Mouse (Mus musculus): Measurements from ENCODE around the gene Nmrk2. TPM values are rescaled to one million over a fixed set of nuclear protein-coding genes. Genes with fewer than 3 reads are reported as not detected.

Gene Nmrk2
- total and polyA plus RNA-seq, 2 experiments from 2014 or later = 0.25 to 0.31 TPM

- no peak for ATAC-seq
- no peak for TF ChIP-seq CTCF (IDR thresholded peaks at IDR 0.05; ENCODE audit: low read depth)
- DNase-seq (ENCODE audit: low spot score) = no peak
- no peaks in the 10 kb centered on the region for H3K9me3 ChIP-seq (ENCODE audit: low read length)
- H3K27me3 ChIP-seq (ENCODE audit: insufficient read depth, low read length) = no peaks in the 10 kb centered on the region
- H3K36me3 ChIP-seq (ENCODE audit: insufficient read depth, low read length) = no peaks in the 10 kb centered on the region
- no peak overlapping the region for H3K4me3 ChIP-seq (ENCODE audit: low read length)
- no peak overlapping the region for H3K4me2 ChIP-seq (ENCODE audit: low read depth, low read length)
- 90% methylated on average over 16 of the region's 16 CpGs for WGBS
- no peak overlapping the region for H3K27ac ChIP-seq
- no peaks in the 10 kb centered on the region for H3K4me1 ChIP-seq (ENCODE audit: insufficient read depth, low read length)
- H3K9ac ChIP-seq (replicated peaks; ENCODE audit: low read length) = no peak overlapping the region
These were observed 40.2 kb upstream of the Nmrk2 start for GRCm38 (mm10) chr10:81242021-81242420.

- H3K9ac ChIP-seq (replicated peaks; ENCODE audit: low read length) = no peak overlapping the region
- 25% methylated on average over 13 of the region's 13 CpGs for WGBS
- H3K36me3 ChIP-seq (ENCODE audit: insufficient read depth, low read length) = no peaks in the 10 kb centered on the region
- H3K4me2 ChIP-seq (ENCODE audit: low read depth, low read length) = no peak overlapping the region
- H3K27ac ChIP-seq = no peak overlapping the region
- H3K9me3 ChIP-seq (ENCODE audit: low read length) = no peaks in the 10 kb centered on the region
- 0 out of 2 replicates have a peak, but pooled peaks have one; percentile 31 for ATAC-seq
- TF ChIP-seq CTCF (IDR thresholded peaks at IDR 0.05; ENCODE audit: low read depth) = peak; percentile 75
- H3K4me1 ChIP-seq (ENCODE audit: insufficient read depth, low read length) = no peaks in the 10 kb centered on the region
- peak; percentile 78 for DNase-seq (ENCODE audit: low spot score)
- H3K27me3 ChIP-seq (ENCODE audit: insufficient read depth, low read length) = no peaks in the 10 kb centered on the region
- H3K4me3 ChIP-seq (ENCODE audit: low read length) = no peak overlapping the region
These were observed 39.0 kb upstream of the Nmrk2 start for GRCm38 (mm10) chr10:81240876-81241275.

- peaks cover 4% of the 10 kb centered on the region; the same call in 1 of the 2 replicates for H3K4me1 ChIP-seq (ENCODE audit: insufficient read depth, low read length)
- DNase-seq (ENCODE audit: low spot score) (no peak), ATAC-seq (no peak)
- no peak overlapping the region for H3K9ac ChIP-seq (replicated peaks; ENCODE audit: low read length)
- no peaks in the 10 kb centered on the region for H3K36me3 ChIP-seq (ENCODE audit: insufficient read depth, low read length)
- no peaks in the 10 kb centered on the region for H3K9me3 ChIP-seq (ENCODE audit: low read length)
- WGBS = 73% methylated on average over 2 of the region's 2 CpGs
- no peak for TF ChIP-seq CTCF (IDR thresholded peaks at IDR 0.05; ENCODE audit: low read depth)
- no peaks in the 10 kb centered on the region for H3K27me3 ChIP-seq (ENCODE audit: insufficient read depth, low read length)
- no peak overlapping the region for H3K4me2 ChIP-seq (ENCODE audit: low read depth, low read length)
- H3K4me3 ChIP-seq (ENCODE audit: low read length) = no peak overlapping the region
- H3K27ac ChIP-seq = no peak overlapping the region
These were observed 36.8 kb upstream of the Nmrk2 start for GRCm38 (mm10) chr10:81238618-81239017.

GRCm38 (mm10) chr10:81236471-81237268 lies 34.8 kb upstream of the Nmrk2 start:
- ATAC-seq (no peak), DNase-seq (ENCODE audit: low spot score) (no peak)
- Histone ChIP-seq H3K27me3 (ENCODE audit: insufficient read depth, low read length) (no peaks in the 10 kb centered on the region), H3K4me2 (ENCODE audit: low read depth, low read length) (no peak overlapping the region), H3K36me3 (ENCODE audit: insufficient read depth, low read length) (no peaks in the 10 kb centered on the region), H3K4me1 (ENCODE audit: insufficient read depth, low read length) (peaks cover 7% of the 10 kb centered on the region; the same call in 1 of the 2 replicates), H3K9ac (replicated peaks; ENCODE audit: low read length) (no peak overlapping the region), H3K4me3 (ENCODE audit: low read length) (no peak overlapping the region), H3K27ac (no peak overlapping the region), H3K9me3 (ENCODE audit: low read length) (no peaks in the 10 kb centered on the region)
- no peak for TF ChIP-seq CTCF (IDR thresholded peaks at IDR 0.05; ENCODE audit: low read depth)
- WGBS = 83% methylated on average over 12 of the region's 12 CpGs

GRCm38 (mm10) chr10:81234206-81234605 lies 32.4 kb upstream of the Nmrk2 start:
- Histone ChIP-seq H3K4me2 (ENCODE audit: low read depth, low read length) (peak overlapping the region; percentile 70), H3K9ac (replicated peaks; ENCODE audit: low read length) (peak overlapping the region; percentile 63; the same call in 1 of the 2 replicates), H3K4me3 (ENCODE audit: low read length) (no peak overlapping the region), H3K27me3 (ENCODE audit: insufficient read depth, low read length) (no peaks in the 10 kb centered on the region), H3K36me3 (ENCODE audit: insufficient read depth, low read length) (no peaks in the 10 kb centered on the region), H3K27ac (no peak overlapping the region), H3K4me1 (ENCODE audit: insufficient read depth, low read length) (peaks cover 12% of the 10 kb centered on the region), H3K9me3 (ENCODE audit: low read length) (no peaks in the 10 kb centered on the region)
- 86% methylated on average over 6 of the region's 6 CpGs for WGBS
- ATAC-seq = no peak
- TF ChIP-seq CTCF (IDR thresholded peaks at IDR 0.05; ENCODE audit: low read depth) = no peak
- DNase-seq (ENCODE audit: low spot score) = no peak

- Histone ChIP-seq H3K4me3 (ENCODE audit: low read length) (peak overlapping the region; percentile 52), H3K4me1 (ENCODE audit: insufficient read depth, low read length) (peaks cover 19% of the 10 kb centered on the region), H3K27me3 (ENCODE audit: insufficient read depth, low read length) (no peaks in the 10 kb centered on the region), H3K4me2 (ENCODE audit: low read depth, low read length) (peak overlapping the region; percentile 70), H3K36me3 (ENCODE audit: insufficient read depth, low read length) (no peaks in the 10 kb centered on the region), H3K9ac (replicated peaks; ENCODE audit: low read length) (peak overlapping the region; percentile 63), H3K27ac (peak overlapping the region; percentile 62), H3K9me3 (ENCODE audit: low read length) (no peaks in the 10 kb centered on the region)
- no peak for TF ChIP-seq CTCF (IDR thresholded peaks at IDR 0.05; ENCODE audit: low read depth)
- DNase-seq (ENCODE audit: low spot score) (no peak), ATAC-seq (peak; percentile 64; the same call in 1 of the 2 replicates)
- WGBS = under 1% methylated on average over 27 of the region's 28 CpGs
These were observed 31.4 kb upstream of the Nmrk2 start for GRCm38 (mm10) chr10:81233226-81233585.

All from hindbrain, postnatal 0 days (tissue).